Mouse (Mus musculus) E14TG2a.4 (cell line): ENCODE results near the gene Ankrd9.

Experiments used
- H3K27me3 ChIP-seq: 2 replicates; pipeline ENCODE4 v1.6.1; 2014; ENCODE audit warnings: low read length, control low read depth; ENCODE audit not compliant: insufficient read depth
- H3K36me3 ChIP-seq: 2 replicates; pipeline ENCODE4 v1.6.1; 2014; ENCODE audit warnings: low read length, control low read depth; ENCODE audit not compliant: insufficient read depth
- H3K4me1 ChIP-seq: replicated peaks from 2 replicates; pipeline ENCODE4 v1.6.1; 2014; ENCODE audit warnings: low read depth, low read length, control low read depth
- H3K4me3 ChIP-seq: replicated peaks from 2 replicates; pipeline ENCODE4 v1.5.1; 2014; ENCODE audit warnings: mild to moderate bottlenecking, low read length
- H3K9me3 ChIP-seq: 2 replicates; pipeline ENCODE4 v1.6.1; 2014; ENCODE audit warnings: low read length, control low read depth
- CTCF ChIP-seq: conservative IDR thresholded peaks from 2 replicates; pipeline ENCODE4 v1.5.1; 2014; ENCODE audit warnings: low read length
- NANOG ChIP-seq: IDR thresholded peaks from 2 replicates; pipeline ENCODE4 v1.6.1; 2014; ENCODE audit warnings: borderline replicate concordance, low read length, mixed read lengths
- POU5F1 ChIP-seq: IDR thresholded peaks from 2 replicates; pipeline ENCODE4 v1.6.1; 2014; ENCODE audit warnings: low read length, borderline replicate concordance

Gene Ankrd9

DNA sequence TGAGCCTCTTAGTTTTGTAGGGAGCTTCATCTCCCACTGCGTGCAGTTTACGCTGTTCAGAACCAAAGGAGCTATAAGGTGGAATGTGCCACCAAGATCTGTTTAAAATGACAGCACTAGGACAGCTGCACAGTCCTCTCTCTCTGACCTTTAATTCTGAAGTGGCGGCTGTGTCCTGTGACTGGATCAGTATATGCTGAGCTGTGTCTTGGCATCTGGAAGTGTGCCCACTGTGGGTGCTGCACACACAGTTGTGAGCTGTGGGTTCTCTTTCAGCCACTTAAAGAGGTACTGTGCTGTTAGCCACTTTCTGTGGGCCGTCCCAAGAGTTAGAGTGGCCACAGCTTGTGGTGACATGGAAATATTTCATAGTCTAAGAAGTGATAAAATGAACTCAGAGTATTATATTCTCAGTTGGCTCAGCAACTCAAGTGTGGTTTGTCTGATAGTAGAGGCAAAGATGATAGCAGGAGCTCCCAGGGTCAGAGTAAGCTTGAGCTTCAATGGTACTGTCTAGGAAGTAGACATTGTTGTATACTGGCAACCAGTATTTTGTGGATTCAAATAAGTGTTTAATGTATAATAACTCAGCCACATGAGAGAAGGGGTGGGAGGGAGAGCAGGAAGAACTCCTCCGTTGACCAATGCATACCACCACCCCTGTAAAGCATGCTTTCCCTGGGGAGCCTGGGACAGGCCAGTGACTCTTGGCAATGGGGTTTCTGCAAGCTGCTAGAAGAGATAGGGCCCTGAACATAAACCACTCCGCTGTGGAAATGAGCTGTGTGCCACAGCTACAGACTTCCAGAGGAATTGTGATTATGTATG lies 30.5 kb downstream of the Ankrd9 start:
- TF ChIP-seq CTCF (no peak), NANOG (no peak), POU5F1 (no peak)

DNA sequence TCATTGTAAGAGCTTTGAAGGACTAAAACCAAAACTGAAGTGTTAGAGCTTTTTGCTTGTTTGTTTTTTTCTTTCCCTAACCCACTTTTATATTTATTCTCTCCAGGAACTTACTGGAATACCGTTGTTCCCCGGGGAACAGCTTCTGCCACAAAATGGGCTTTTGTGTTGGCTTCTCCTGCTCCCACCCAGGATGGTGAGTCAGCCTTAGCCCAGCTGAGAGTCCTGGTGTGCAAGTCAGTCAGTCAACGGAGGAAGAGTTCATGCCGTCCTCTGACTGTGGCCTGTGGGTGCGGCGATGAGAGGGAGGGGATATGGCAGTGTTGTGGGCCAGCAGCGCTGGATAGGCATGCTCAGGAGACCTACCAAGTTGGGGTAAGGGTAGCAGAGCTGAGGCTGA lies 32.6 kb downstream of the Ankrd9 start:
- no peaks in the 10 kb centered on the region for H3K9me3 ChIP-seq

More for the DNA sequence above, 30.5 kb downstream of the Ankrd9 start:
- Histone ChIP-seq H3K4me3 (no peak overlapping the region), H3K27me3 (no peaks in the 10 kb centered on the region), H3K36me3 (peaks cover 56% of the 10 kb centered on the region), H3K4me1 (no peaks in the 10 kb centered on the region), H3K9me3 (no peaks in the 10 kb centered on the region)

DNA sequence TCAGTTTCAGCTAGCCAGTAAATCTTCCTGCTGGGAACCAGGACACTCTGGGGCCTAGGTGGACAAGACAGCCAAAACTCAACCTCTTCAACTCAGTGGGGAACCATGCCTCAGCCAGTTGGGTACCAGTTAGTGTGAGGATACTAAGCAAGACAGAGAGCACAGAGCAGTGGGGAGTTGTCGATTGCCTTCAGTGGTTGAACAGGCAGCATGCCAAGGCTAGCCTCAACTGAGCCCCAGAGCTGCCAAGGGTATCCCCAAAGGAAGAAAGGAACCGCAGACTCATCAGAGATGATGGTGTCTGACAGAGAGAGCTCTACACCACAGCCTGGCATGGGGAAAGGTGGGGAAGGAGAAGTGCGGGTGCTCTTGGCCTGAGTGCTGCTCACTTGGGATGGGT lies 38.0 kb downstream of the Ankrd9 start:
- no peaks in the 10 kb centered on the region for H3K4me1 ChIP-seq
- TF ChIP-seq POU5F1 (no peak), NANOG (no peak), CTCF (no peak)
- H3K36me3 ChIP-seq, result peaks cover 55% of the 10 kb centered on the region
- H3K27me3 ChIP-seq, result no peaks in the 10 kb centered on the region
- H3K4me3 ChIP-seq, result no peak overlapping the region
- H3K9me3 ChIP-seq, result no peaks in the 10 kb centered on the region

More for the DNA sequence above, 32.6 kb downstream of the Ankrd9 start:
- no peak for TF ChIP-seq CTCF
- no peak for TF ChIP-seq NANOG
- TF ChIP-seq POU5F1, result no peak
- Histone ChIP-seq H3K27me3 (no peaks in the 10 kb centered on the region), H3K36me3 (peaks cover 63% of the 10 kb centered on the region), H3K4me3 (no peak overlapping the region), H3K4me1 (no peaks in the 10 kb centered on the region)

DNA sequence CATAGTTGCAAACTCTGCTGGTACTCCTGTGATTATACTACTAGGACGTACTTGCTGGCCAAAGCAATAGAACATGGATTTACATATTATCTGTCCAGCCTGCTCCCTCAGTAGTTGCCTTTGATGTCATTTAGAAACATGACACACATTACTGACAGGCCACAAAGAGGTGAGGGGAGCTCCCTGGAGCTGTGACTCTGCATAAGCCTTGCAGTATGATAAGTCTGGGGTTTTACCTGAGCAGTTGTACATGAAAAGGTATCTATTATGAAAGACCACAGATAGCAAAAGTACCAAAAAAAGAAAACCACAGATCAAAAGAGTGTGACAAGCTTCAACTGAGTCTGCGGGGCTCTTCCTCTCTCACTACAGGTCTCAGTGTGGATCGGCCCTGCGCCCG lies 39.5 kb downstream of the Ankrd9 start:
- no peak overlapping the region for H3K4me3 ChIP-seq
- no peaks in the 10 kb centered on the region for H3K4me1 ChIP-seq
- peaks cover 43% of the 10 kb centered on the region for H3K36me3 ChIP-seq
- TF ChIP-seq POU5F1, result no peak
- TF ChIP-seq NANOG, result no peak
- TF ChIP-seq CTCF, result no peak
- H3K27me3 ChIP-seq, result no peaks in the 10 kb centered on the region
- no peaks in the 10 kb centered on the region for H3K9me3 ChIP-seq

DNA sequence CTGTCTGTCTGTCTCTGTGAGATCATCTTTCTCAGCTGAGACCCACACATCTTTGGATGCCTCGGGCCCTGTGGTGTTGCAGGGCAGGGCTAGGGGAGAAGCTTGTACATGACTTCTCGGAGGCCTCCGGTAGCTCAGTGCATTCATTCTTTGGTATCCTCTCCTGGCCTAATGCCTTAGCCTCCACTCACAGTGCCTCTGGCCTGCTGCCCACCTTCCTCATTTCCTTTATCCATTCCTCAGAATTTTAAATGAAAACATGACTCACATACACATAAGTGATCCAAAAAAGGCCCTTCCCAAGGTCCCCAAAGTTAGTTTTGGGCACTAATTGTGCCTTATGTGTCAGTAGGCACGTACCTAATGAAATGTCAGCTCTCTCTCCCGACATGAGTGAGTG lies 41.3 kb downstream of the Ankrd9 start:
- H3K27me3 ChIP-seq, result no peaks in the 10 kb centered on the region
- H3K4me3 ChIP-seq, result no peak overlapping the region
- H3K4me1 ChIP-seq, result no peaks in the 10 kb centered on the region
- H3K36me3 ChIP-seq, result peaks cover 53% of the 10 kb centered on the region
- TF ChIP-seq CTCF, result no peak
- no peak for TF ChIP-seq POU5F1
- no peaks in the 10 kb centered on the region for H3K9me3 ChIP-seq

DNA sequence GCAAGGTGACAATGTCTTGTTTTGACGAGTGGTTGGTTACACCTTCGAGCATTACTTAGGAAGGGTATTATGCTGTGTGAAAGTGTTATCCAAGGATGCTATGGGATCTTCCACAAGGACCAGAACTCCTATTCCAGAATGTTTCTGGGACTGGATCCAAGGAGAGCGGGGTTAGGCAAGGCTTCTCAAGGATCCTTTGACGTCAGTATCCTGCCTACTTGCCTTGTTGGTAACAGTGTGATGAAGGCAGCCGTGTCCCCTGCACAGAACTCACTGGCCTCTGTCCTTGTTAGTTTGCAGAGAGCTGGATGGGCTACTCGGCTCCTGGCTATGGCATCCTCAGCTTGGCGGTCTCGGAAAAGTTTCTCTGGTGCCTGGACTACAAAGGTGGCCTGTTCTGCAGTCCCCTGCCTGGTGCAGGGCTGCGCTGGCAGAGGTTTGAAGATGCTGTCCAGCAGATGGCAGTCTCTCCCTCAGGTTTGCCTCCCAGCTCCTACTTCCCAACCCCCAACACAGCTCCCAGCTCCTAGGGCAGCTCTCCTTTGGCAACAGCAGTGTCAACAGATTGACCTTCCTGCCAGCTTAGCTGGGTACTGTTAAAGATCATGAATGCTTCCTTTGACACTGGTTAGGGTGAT lies 42.7 kb downstream of the Ankrd9 start:
- no peak overlapping the region for H3K4me3 ChIP-seq
- peaks cover 55% of the 10 kb centered on the region for H3K36me3 ChIP-seq
- H3K4me1 ChIP-seq, result no peaks in the 10 kb centered on the region
- H3K9me3 ChIP-seq, result no peaks in the 10 kb centered on the region
- no peak for TF ChIP-seq POU5F1
- TF ChIP-seq CTCF, result peak; percentile 53
- no peaks in the 10 kb centered on the region for H3K27me3 ChIP-seq

DNA sequence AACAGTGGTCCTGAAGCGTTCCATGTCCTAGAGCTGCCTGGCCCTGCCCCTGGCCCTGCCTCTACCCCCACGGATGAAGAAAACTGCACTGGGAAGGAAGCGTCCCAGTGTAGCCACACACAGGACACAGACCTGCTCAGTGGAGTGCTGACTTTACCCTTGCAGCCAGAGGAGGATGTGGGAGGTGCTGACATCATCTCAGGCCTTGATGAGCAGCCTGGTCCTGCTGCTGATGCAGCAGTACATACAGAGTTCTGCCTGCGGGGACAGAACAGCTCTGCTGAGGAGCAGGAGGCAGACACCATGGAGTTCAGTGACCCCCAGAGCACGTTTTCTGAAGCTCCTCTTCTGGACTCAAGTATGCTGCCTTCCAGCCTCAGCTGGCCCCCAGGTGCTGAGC lies 46.0 kb downstream of the Ankrd9 start:
- Histone ChIP-seq H3K36me3 (peaks cover 56% of the 10 kb centered on the region), H3K27me3 (no peaks in the 10 kb centered on the region), H3K9me3 (no peaks in the 10 kb centered on the region), H3K4me1 (no peaks in the 10 kb centered on the region), H3K4me3 (no peak overlapping the region)
- TF ChIP-seq NANOG (no peak), CTCF (no peak), POU5F1 (no peak)
